Mouse (Mus musculus) T-helper 17 cell (primary cell): Measurements from ENCODE around the gene Gm20388.

Experiments
- in situ Hi-C, 2 experiments: fragments of 300-600 bp; cut with MboI, MseI; formaldehyde crosslinking; loops; 1 replicate in 1 of 2; 2 replicates in 1 of 2; pipeline ENCODE4 v1.15.1; 2025; ENCODE audit warnings: high pct_unique_total_duplicates in 2 of 2

The Gm20388 gene

DNA sequence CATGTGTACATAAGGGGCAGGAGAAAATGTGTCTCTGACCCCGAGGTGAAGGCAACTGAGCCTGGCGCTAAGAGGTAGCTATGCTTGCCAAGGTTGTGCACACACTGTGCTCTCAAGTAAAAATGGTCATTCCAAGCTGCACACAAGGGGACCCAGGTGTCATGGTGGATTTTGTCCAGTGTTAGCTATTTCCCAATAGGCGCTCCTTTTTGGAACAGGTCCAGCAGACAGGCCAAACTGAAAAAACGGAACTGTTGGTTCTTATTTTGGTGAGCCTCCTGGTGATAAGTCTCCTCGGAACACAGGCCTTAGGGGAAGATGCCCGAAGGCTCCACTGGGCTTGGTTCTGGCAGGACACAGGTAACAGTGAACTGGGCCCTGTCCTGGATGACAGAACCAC is 2543.8 kb downstream of the Gm20388 start:
- in situ Hi-C loops: no loop called here

DNA sequence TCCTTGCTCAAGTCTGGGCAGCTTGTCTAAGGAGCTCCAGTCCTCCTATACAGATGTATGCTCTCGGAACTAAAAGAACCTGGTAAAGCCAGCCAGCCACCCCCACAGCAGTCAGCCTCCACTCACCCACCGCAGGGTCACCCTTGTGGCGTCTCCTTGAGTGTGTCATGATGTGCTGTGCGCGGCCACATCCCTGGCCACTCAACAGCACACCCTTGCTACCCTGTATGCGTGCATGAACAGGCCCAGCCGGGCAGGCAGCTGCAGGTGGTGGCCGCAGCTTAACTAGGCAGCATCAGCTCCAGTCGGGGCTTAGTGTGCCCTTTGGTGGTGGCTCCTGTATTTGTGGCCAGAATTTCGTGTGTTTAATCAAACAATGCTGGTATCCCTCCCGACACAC is 2546.5 kb downstream of the Gm20388 start:
- in situ Hi-C loops: no loop called here

DNA sequence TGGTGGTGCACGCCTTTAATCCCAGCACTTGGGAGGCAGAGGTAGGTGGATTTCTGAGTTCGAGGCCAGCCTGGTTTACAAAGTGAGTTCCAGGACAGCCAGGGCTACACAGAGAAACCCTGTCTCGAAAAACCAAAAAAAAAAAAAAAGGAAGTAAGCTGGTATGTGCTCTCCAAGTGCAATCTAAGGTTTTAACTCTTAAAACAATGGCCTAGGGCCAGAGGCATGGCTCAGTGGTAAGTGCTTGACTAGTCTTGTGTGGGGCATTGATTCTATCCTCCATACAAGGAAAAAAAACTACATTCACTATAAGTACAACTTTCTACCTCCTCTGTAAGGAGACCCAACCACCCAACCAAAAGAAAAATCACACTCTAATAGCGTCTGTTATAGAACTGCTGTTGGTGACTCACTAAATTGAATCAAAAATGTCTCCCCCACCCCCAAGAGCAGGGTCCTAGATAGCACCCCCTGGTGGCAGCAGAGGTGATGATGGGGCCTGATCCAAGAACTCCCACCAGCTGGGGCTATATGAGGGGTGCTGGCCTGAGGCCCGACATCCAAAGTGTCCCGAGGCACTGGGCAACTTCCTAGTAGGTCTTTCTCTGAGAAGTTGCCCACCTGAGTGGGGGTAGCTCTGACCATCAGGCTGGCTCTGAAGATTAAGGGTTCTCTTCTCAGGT is 2548.7 kb downstream of the Gm20388 start:
- in situ Hi-C loops: no loop called here

DNA sequence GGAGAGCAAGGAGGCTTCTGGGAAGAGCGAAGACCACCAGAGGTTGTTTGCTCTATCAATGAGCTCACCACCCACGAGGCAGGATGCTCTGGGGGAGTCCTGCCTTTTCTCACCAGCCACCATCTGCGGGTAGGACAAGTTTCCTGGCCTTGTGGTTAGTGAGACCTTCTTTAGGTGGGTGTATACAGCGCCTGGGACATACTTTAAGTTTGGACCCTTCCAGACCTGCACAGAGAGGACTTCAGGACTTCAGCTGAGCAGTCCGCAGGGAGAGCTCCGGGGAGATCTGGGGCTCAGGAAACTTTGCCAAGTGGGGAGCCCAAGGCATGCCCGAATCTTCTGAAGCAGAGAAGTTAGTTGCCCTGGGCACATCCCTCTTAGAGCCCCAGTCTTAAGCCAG is 2549.3 kb downstream of the Gm20388 start:
- in situ Hi-C loops: no loop called here

DNA sequence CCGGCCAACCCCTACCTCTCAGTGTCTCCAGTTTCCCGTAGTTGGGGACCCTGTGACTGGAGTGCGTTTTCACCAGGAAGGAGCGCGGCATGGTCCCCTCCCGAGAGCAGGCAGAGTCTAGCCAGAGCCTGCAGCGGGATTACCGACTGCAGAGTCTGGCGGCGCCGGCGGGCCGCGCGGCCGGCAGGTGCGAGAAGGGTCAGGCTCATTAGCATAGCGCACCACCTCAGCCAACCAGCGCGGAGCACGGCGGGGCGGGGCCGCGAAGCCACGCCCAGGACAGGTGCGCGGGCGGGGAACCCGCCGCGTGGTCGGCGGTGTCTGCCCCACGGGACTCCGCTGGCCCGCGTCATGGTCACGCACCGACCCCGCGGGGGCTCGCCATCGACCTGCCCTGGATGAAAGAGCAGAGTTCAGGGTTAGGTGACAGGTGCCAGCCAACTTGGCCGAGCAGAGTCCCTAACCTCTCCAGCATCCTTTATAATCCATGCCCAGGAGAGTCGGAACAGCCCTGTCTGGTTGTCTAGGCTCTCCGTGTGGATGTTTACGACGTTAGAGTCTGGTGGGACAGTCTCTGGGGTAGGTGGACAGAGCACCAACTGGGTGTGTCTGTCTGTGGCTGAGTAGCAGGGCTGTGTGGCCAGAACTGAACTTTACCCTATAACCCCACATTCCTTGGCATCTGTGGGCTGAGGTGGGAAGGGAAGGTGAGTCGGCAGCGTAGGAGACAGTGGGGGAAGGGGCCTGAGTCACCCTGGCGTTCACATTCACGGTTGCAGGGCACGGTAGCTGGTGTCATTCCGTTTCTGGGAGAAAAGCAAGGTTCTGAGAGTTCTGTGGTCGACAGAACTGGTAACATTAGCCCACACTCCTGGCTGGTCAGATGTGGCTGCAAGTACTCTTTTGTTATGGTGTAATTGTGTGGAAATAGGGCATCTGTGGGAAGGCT is 2550.2 kb downstream of the Gm20388 start, which contains the start of gene Snai3:
Gene Snai3 (minus strand): TSS at position 210 of the 949 bp plus-strand sequence.
- in situ Hi-C loops: no loop called here

DNA sequence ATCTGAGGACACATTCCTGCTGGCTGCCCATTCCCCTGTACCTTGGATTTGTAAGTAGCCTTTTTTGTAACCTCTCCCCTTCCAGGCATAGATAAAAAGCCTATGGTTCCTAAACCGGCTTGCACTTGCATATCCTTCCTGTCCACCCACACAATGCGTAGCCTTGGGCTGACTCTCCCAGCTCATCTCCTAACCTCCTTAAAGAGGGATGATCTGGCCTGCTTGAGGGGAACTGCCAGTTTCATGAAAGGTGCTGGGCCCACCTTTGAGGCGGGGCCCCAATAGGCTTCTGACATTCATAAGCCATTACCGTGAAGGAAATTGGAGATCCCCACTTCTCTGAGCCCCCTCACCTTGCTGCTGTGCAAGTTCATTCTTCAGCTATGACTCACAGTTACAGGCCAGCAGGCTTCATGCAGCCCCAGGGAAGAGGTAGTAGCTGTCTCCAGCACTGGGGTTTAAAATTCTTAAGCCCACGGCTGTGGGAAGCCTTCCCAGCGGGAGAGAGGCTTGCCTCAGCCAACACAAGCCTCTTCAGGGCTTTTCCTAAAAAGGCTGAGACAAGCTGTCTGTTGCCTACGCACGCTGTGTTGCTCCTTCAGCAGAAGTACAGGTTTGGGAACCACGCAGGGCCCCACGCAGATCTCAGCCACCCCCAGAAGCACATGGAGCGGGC is 2551.0 kb downstream of the Gm20388 start:
- in situ Hi-C loops: no loop called here

DNA sequence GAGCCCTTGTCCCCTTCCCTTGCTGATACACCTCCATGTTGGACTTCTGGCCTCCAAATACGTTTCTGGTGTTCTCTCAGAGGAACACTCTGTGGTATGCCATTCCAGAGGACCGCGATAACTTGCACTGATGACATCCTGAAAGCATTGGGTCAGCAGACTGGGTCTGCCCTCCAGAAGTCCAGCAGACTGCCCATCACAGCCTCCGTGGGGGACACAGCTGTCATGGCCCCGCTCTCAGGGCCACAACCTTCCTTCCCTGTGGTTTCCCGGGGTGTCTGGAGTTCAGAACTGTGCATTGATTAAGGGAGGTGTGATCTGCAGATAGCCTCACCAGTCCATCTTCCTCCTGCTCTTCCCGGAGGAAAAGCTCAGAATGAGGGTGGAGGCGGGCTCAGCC is 2551.9 kb downstream of the Gm20388 start:
- in situ Hi-C loops: no loop called here

DNA sequence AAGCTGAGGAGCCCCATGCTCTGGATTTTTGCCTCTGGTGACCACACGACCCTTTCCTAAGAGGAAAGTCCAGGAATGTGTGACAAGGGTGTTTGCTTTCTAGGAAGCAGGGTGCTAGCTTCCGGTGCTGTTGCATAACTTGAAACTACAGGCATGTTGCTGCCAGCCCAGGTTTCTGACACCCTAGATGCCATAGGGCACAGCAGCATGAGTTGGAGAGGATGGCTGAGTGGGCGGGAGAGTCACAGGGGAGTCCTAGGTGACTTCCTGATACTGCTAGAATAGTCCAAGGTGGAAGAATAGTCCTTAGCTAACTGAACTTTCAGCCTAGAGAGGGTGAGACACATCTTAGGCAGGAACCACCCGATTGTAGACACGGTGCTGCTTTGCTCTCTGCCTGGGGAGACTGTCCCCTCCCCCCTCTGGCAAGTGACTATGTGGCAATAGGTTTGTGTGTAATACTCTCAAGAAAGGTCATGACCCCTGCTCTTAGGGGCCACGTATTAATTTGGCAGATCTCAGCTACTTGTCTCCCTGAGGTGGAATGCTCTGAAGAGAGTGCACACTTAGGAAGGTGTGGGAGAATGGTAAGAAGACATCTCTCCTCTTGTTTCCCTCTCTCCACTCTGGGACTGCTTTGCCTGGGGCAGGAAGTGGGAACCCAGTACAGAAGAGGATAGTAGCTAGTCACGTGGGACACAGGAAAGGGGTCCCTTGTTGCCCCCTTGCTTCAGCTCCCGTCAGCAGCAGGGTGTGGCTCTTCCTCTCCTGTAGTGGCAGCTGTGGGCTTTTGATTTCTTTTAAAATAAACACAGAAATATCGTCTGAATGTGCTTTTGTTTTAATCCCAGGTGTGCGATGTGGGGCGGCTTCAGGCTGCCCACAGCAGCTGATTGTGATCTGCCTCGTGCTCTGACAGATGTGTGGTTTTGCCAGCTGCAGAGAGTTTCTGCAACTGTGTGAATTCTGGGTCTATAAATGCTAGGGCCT is 2553.3 kb downstream of the Gm20388 start:
- in situ Hi-C loops: no loop called here

DNA sequence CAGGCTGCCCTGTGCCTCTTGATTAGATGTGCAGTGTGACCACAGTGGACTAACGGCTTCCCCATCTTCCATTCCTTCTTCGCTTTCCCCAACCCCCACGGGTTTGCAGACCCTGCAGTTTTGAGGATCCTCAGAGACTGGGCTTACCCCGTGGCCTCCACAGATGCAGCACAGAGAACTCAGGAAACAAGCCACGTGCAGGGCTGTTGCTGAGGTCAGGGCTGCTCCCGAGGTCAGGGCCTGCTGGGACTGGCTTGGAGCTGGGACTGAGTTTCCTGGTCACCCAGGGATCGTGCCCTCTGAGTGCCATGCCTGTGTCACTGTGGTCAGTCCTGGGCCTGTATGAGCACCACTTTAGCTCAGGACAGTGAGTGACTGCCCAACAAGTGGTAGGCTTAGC is 2554.3 kb downstream of the Gm20388 start:
- in situ Hi-C loops: no loop called here

DNA sequence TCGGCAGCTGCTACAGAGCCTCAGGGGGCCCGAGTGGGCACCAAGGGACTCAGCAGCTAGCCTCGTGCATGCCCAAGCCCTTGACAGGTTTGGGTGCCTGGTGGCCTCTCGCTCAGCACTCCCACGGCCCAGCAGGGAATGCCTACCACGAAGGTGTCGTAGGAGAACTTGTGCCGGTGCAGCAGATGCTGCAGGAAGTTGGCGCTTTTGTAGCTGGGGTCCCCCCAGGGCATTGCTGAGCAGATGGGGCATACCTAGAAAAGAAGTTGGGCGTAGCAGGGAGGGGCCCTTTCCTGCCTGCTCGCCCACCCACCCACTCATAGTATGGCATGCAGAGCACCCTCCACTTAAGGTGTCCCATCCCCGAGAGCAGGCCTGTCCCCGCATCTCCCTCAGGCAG is 2557.2 kb downstream of the Gm20388 start:
- in situ Hi-C loops: no loop called here

DNA sequence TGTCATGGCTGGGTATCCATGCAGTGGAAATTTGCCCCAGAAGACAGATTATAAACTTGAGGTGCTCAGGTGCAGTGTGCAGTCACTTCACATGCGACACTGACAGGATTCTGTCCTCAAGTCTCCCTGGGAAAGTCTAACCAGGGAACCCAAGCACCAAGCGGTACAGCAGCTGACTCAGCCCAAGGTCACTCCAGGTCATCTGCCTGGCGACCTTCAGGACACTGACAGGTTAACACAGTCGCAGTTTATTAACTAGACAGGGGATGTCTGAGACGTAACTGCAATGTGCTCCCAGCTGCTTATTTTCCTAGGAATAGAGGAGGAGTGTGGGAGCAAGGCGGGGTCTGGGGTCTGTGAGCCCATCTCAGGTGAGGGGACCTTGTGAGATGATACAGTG is 2558.8 kb downstream of the Gm20388 start:
- in situ Hi-C loops: no loop called here

DNA sequence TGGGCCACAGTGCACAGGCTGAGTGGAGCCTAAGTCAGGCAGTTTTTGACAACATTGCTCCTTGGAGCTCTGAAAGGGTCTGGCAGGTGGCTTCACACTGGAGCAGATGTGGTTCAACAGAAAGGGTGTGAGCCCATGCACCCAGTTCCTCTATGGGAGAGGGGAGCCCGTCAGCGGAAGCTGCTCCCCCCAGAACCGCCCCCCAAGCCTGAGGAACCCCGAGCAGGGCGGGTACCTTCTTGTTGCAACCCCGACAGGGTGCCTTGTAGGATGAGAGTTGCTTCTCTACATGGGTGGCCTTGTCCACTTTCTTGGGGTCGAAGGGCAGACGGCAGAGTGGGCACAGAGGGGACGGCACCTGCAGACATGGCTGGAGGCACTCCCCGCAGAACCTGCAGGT is 2559.3 kb downstream of the Gm20388 start:
- in situ Hi-C loops: loop anchor here (5.0 kb wide), 1 partner anchor 38 kb away; the partner anchor contains the start of gene Cyba (in 2 of the 2)

DNA sequence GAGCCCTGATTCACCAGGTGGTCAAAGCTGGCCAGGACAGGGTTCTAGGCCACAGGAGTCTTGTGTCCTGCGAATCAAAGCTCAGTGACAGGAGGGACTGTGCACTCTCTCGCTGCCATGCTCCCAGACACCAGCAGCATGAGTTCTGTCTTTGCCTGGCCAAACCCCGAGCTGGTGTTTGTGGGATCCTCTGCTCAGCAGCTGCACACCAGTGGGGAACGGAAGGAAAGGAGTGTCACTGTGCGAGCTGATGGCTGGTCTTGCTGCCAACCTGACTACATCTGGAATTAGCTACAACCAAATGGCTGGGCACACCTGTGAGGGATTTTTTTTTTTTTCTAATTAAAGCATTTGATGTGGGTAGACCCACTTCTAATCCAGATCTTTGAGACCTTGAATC is 2560.1 kb downstream of the Gm20388 start:
- in situ Hi-C loops: loop anchor here (5.0 kb wide), 1 partner anchor 38 kb away; the partner anchor contains the start of gene Cyba (in 2 of the 2)

DNA sequence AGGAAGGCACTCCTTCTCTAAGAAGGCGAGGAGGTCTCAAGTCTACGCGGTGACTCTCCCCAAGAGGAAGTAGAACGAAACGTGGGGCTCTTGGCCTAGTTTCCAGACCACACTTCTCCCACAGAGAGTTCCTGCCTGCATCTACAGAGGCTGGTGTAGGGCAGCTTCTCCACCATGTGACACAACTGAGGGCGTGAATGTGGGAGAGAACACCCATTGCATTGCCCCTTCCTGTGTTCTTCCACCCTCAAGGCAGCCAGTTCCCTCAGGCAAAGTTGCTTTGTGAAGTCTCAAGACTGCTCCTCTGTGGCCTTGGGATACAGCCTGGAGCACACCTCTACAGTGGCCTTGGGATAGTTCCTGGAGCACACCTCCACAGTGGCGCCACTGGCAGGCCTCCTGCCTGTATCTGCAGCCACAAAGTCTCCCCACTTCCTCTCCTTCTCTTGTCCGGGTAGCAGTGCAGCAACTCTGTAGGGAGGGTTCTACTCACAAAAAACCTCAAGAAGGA is 2563.3 kb downstream of the Gm20388 start:
- in situ Hi-C loops: loop anchor here (5.0 kb wide), 1 partner anchor 42 kb away; the partner anchor contains the start of gene Cyba (in 2 of the 2)

DNA sequence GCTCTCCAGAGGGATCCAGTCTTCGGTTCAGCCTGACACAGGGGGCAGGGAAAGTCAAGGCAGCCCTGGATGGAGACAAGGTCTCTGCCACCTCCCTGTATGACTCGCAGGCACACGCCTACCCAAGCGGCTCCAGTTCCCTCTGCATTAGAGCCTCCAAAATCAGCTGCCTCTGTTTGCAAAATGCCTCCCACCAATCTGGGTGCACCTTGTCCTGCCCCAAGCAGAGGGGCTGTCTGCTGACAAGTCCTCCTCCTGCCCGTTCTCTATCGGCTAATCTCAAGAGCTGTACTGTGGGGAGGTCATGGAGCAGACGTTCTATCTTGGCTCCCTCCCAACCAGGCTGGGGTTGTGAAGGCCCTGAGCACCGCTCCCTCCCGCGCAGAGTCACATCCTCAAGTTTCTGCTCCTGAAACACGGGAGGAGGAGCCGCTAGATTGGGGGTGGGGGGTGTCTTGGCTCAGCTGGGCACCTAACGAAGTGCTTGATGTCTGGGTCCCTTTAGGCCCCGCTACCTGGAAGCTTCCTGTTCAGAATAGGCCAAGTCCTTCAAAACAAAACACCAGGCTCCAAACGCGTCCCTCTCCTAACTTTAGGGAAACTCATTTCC is 2564.4 kb downstream of the Gm20388 start:
- in situ Hi-C loops: loop anchor here (5.0 kb wide), 1 partner anchor 43 kb away; the partner anchor contains the start of gene Cyba (in 2 of the 2)

DNA sequence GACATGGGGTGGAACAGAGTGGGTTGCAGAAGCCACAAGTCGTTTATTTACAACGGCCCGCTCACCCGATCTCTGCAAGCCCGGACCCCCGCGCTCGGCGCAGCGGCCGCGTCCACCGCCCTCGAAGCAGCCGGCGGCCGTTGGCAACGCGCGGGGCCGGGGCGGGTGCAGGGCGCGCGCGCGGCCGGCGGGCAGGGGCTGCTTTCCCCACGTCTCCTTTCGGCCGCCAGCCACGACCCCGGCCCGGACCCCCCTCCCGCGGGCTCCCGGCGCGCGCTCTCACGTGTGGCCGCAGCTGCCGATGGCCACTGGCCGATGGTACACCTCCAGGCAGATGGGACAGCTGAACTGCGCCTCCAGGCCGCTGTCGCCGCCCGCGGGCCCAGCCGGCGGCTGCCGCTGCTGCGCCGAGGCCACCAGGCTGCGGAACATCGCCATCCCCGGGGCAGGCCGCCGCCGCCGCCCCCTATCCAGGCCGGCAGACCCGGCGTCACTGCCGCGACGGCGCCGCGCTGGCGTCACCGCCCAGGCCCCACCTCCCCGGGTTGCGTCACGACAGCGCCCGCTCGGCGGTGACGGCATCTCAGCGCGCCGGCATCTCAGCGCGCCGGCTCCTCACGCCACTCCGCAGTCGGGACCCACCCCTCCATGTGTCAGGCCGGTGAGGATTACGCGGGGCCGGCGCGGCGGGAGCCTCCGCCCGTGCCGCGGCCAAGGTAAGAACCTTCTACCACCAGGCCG is 2565.1 kb downstream of the Gm20388 start, which contains the start of the genes Rnf166 and Ctu2:
Gene Rnf166 (minus strand): TSS at position 485 of the 741 bp plus-strand sequence.
Gene Ctu2 (plus strand): TSS at position 564 of the 741 bp plus-strand sequence.
- in situ Hi-C loops: no loop called here

DNA sequence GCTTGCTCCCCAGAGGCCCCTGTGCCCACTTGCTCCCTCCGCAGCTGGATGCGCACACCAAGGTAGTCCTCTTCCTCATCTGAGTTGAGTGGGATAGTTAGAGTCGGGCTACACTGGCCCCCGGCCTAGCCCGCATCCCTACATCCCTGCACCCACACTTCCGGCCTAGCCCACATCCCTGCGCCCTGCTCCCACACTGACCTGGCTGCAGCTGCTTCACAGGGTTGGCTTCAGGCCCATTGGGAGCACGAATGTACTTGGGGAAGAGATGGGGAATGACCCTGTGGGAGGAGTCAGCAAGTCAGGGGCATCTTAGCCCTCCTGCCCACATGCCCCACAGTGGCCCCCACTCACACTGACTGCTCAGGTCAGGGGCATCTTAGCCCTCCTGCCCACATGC is 2571.8 kb downstream of the Gm20388 start:
- in situ Hi-C loops: loop anchor here in 1 of 2 experiments (5.0 kb wide), 1 partner anchor 100 kb away; no protein-coding TSS in a partner anchor

DNA sequence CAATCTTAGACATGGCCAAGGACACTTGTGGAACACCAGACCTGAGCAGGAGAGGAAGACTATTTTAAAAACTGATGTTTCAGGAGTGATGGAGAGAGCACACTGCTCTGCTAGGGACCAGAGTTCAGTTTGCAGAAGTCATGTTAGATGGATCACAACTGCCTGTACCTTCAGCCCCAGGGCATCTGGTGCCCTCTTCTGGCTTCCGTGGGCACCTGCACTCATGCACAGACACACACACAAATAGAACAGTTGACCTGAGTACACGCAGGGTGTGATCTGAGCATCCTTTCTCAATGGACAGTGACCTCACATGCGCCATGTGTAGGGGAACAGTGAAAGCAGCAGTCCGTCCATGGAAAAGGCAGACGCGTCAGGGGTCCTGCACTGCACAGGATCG is 2573.2 kb downstream of the Gm20388 start:
- in situ Hi-C loops: loop anchor here in 1 of 2 experiments (5.0 kb wide), 1 partner anchor 102 kb away; no protein-coding TSS in a partner anchor

DNA sequence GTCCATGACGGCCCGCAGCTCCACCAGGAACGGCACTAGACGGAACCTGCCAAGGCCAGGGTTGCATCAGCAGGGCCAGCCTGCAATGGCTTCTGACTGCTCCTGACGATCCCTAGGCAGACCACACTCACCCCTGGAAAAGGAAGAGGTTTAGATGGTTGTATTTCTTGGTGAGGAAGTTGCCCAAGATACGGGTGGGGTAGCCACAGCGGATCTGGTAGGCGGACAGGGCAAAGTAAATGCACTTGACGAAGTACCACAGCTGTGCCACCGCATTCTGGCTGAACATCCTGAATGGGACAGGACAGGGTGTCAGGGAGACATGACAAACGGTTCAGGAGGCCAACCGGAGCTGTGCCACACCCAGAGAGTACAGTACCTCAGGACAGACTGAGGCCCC is 2574.2 kb downstream of the Gm20388 start:
- in situ Hi-C loops: loop anchor here in 1 of 2 experiments (5.0 kb wide), 1 partner anchor 103 kb away; no protein-coding TSS in a partner anchor
